10 mouse cellular contexts compared by ENCODE assay signal in the genomic region with DNA sequence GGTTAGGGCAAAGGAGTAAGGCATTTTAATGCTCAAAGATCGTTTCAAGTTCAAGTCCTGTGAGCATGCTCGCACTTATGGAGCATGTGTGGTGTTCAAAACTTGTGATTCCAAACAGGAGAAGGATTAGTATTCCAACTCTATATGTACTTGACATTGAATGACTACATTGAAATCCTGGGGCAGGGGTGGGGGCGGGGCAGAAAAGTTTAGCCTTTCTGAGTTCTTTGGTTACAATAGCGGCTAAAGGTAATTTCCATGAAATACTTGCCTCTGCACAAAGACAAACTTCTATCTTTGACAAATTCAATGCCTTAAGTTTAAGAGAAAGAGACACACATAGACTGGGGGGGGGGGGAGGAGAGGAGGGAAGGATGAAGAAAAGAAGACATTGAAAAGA. TPM values are rescaled to one million over a fixed set of nuclear protein-coding genes. Genes with fewer than 3 reads are reported as not detected.
DNase-seq lines count a peak whose midpoint lies in the region; ATAC-seq lines count a peak whose summit lies in the region.
"Had no signal": no experiment of that assay in that cellular context is flagged by ENCODE, and none has a peak within 500 bp of the region (broad histone marks: within the 10 kb centered on the region; RNA-seq: fewer than 3 reads in every experiment).

No protein-coding gene starts in this region.

- H3K27ac ChIP-seq in liver, embryonic 11.5 days (ENCODE audit: low read depth, low read length): no peak overlapping the region
- H3K27ac ChIP-seq in embryonic facial prominence, embryonic 15.5 days (replicated peaks): peak overlapping the region; percentile 98
- H3K27ac ChIP-seq in intestine, embryonic 14.5 days (ENCODE audit: low read depth): no peak overlapping the region
- no peak overlapping the region for H3K27ac ChIP-seq in neural tube, embryonic 13.5 days (replicated peaks)

- ATAC-seq in liver, embryonic 11.5 days (replicated peaks; ENCODE audit: low FRiP score): no peak
- no peak for ATAC-seq in embryonic facial prominence, embryonic 15.5 days (ENCODE audit: insufficient number of reproducible peaks, low FRiP score, low TSS enrichment, low read depth)
- ATAC-seq in intestine, embryonic 14.5 days (replicated peaks; ENCODE audit: low FRiP score, low TSS enrichment, low read depth): no peak
- ATAC-seq in neural tube, embryonic 13.5 days (ENCODE audit: low read depth): no peak

- no peak overlapping the region; the same call in 1 of the 2 replicates for H3K4me3 ChIP-seq in liver, embryonic 11.5 days (ENCODE audit: low read depth, low read length)
- peak overlapping the region; percentile 71 for H3K4me3 ChIP-seq in embryonic facial prominence, embryonic 15.5 days (replicated peaks)
- H3K4me3 ChIP-seq in intestine, embryonic 14.5 days (ENCODE audit: low read depth, low read length): peak overlapping the region; percentile 43
- H3K4me3 ChIP-seq in neural tube, embryonic 13.5 days: peak overlapping the region; percentile 77

- DNase-seq in liver, embryonic 11.5 days (ENCODE audit: low spot score): no peak
- no peak for DNase-seq in liver
- DNase-seq in intestine, embryonic 14.5 days (ENCODE audit: low spot score): no peak
- DNase-seq in adrenal gland, postnatal 25 days: no peak
- no peak for DNase-seq in urinary bladder, adult 18-20 months (ENCODE audit: low spot score in 2 of 2)
- DNase-seq in Muller cell, postnatal 12 days (ENCODE audit: inconsistent ontology term): no peak
- DNase-seq: cerebellum, adult 11-12 months had no signal

- peak overlapping the region; percentile 84 for H3K4me2 ChIP-seq in liver, embryonic 11.5 days
- peak overlapping the region; percentile 89 for H3K4me2 ChIP-seq in embryonic facial prominence, embryonic 15.5 days (replicated peaks)
- H3K4me2 ChIP-seq in intestine, embryonic 14.5 days (ENCODE audit: low read length): peak overlapping the region; percentile 98
- peak overlapping the region; percentile 100 for H3K4me2 ChIP-seq in neural tube, embryonic 13.5 days

- no peaks in the 10 kb centered on the region for H3K4me1 ChIP-seq in liver, embryonic 11.5 days (replicated peaks; ENCODE audit: control insufficient read depth, insufficient read depth, low read length)
- no peaks in the 10 kb centered on the region for H3K4me1 ChIP-seq in embryonic facial prominence, embryonic 15.5 days
- no peaks in the 10 kb centered on the region for H3K4me1 ChIP-seq in intestine, embryonic 14.5 days (replicated peaks; ENCODE audit: control insufficient read depth, insufficient read depth, low read length)
- peaks cover 18% of the 10 kb centered on the region for H3K4me1 ChIP-seq in neural tube, embryonic 13.5 days (replicated peaks)

- no peak overlapping the region for H3K9ac ChIP-seq in liver, embryonic 11.5 days (ENCODE audit: low read depth, low read length)
- peak overlapping the region; percentile 77; the same call in 1 of the 2 replicates for H3K9ac ChIP-seq in embryonic facial prominence, embryonic 15.5 days
- no peak overlapping the region for H3K9ac ChIP-seq in intestine, embryonic 14.5 days (ENCODE audit: low read length)
- peak overlapping the region; percentile 73; the same call in 1 of the 2 replicates for H3K9ac ChIP-seq in neural tube, embryonic 13.5 days

- no peaks in the 10 kb centered on the region for H3K36me3 ChIP-seq in liver, embryonic 11.5 days (ENCODE audit: control insufficient read depth, insufficient read depth, low read length)
- H3K36me3 ChIP-seq in embryonic facial prominence, embryonic 15.5 days: no peaks in the 10 kb centered on the region
- no peaks in the 10 kb centered on the region for H3K36me3 ChIP-seq in intestine, embryonic 14.5 days (ENCODE audit: control insufficient read depth, insufficient read depth, low read length)
- H3K36me3 ChIP-seq in neural tube, embryonic 13.5 days: no peaks in the 10 kb centered on the region

- no peaks in the 10 kb centered on the region for H3K9me3 ChIP-seq in liver, embryonic 11.5 days (ENCODE audit: control insufficient read depth, low read length)
- H3K9me3 ChIP-seq in embryonic facial prominence, embryonic 15.5 days (replicated peaks): no peaks in the 10 kb centered on the region
- H3K9me3 ChIP-seq in intestine, embryonic 14.5 days (ENCODE audit: control insufficient read depth, low read length): no peaks in the 10 kb centered on the region
- H3K9me3 ChIP-seq in neural tube, embryonic 13.5 days: no peaks in the 10 kb centered on the region

- 47% methylated on average over 4 of the region's 4 CpGs for WGBS in liver, embryonic 11.5 days
- WGBS in embryonic facial prominence, embryonic 15.5 days: 35% methylated on average over 4 of the region's 4 CpGs
- 45% methylated on average over 4 of the region's 4 CpGs for whole genome bisulfite sequencing in intestine, embryonic 14.5 days
- 42% methylated on average over 4 of the region's 4 CpGs for WGBS in neural tube, embryonic 13.5 days

- peaks cover 26% of the 10 kb centered on the region for H3K27me3 ChIP-seq in liver, embryonic 11.5 days (replicated peaks; ENCODE audit: control insufficient read depth, insufficient read depth, low read length)
- no peaks in the 10 kb centered on the region for H3K27me3 ChIP-seq in embryonic facial prominence, embryonic 15.5 days
- peaks cover 12% of the 10 kb centered on the region; the same call in 1 of the 2 replicates for H3K27me3 ChIP-seq in intestine, embryonic 14.5 days (replicated peaks; ENCODE audit: control insufficient read depth, insufficient read depth, low read length)
- peaks cover 24% of the 10 kb centered on the region for H3K27me3 ChIP-seq in neural tube, embryonic 13.5 days
- H3K27me3 ChIP-seq: Patski had no signal

RNA-seq across cellular contexts. Expression of a gene that starts 53.5 kb away (rescaled TPM):
- polyA plus RNA-seq in liver, embryonic 11.5 days (2014; fragmentation: Nextera tagmentation; extraction: Ambion mirVana): 1.0 and 1.3 TPM in 2 replicates
- 42.0 and 48.7 TPM in 2 replicates for polyA plus RNA-seq in embryonic facial prominence, embryonic 15.5 days (2015; fragmentation: Nextera tagmentation; extraction: Ambion mirVana)
- 1.2 TPM in 2 replicates for polyA plus RNA-seq in intestine, embryonic 14.5 days (2014; fragmentation: Nextera tagmentation; extraction: Ambion mirVana)
- 3.9 and 5.3 TPM in 2 replicates for polyA plus RNA-seq in neural tube, embryonic 13.5 days (2015; fragmentation: Nextera tagmentation; extraction: Ambion mirVana)
- total RNA-seq in adrenal gland, postnatal 25 days (2021): 24.1 and 26.4 TPM in 2 replicates

Comparison
In these comparisons a context has a peak if more than half of its experiments do, and no peak if none do; other contexts are left out.
1. H3K9ac ChIP-seq: peak in embryonic facial prominence, embryonic 15.5 days (single experiment) and neural tube, embryonic 13.5 days (single experiment); none in liver, embryonic 11.5 days (single experiment) and intestine, embryonic 14.5 days (single experiment).
2. Peak in every context shown above with its lines, with median percentiles within 50 percentile points of each other: H3K4me2 ChIP-seq.